Mouse (Mus musculus): ENCODE measurements at regions not wholly inside any gene's neighbourhood (a gene's known extent, or its start where the extent isn't known, plus 50 kb on each side); places are given as distances from the start of the nearest gene placed in this dataset.

DNA sequence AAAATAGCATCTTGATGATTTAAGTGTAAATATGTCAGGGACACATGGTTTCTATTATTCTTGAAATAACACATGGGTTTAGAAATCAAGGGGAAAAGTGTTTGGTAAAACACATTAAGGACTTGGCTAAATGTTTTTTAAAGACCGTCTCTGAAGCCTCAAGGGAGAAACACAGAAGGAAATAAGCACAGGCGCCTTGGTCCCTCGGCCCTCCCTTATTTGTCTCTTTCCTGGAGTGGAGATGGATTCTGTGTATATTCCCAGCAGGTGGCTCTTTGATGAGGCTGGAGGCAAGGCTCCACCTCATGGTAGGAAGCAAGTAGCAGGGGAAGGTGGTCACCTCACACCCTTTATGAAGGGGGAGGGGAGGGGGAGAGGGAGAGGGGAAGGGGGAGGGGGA is 122.6 kb downstream of the Gas1 start:
- no peak for ATAC-seq (ENCODE audit: insufficient read depth)
- Histone ChIP-seq H3K36me3 (replicated peaks) (no peaks in the 10 kb centered on the region), H3K4me1 (replicated peaks) (no peaks in the 10 kb centered on the region), H3K4me3 (replicated peaks) (no peak overlapping the region), H3K9ac (no peak overlapping the region), H3K4me2 (no peak overlapping the region), H3K27ac (replicated peaks) (no peak overlapping the region), H3K27me3 (no peaks in the 10 kb centered on the region), H3K9me3 (replicated peaks) (no peaks in the 10 kb centered on the region)
- WGBS (ENCODE audit: insufficient replicate concordance), result 61% methylated on average over 3 of the region's 3 CpGs

DNA sequence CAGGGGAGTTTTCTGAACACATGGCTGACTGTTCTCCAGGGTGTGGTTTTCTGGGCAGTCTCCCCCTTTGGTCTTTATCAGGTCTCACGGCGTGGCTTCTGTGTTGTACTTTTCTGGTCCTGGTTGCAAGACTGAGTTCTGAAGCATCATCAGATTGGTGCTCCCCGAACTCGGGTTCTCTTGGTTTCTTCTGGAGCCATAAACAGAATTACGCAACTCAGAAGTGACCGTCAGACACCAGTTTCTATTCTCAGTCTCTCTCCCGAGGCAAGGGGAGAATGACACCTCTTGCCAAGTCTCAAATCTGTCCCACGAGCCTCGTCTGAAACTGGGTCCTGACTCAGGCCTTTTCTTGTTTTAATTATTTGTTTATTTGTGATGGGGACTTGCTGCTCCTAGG is 123.1 kb downstream of the Gas1 start:
- no peak overlapping the region for H3K4me2 ChIP-seq
- 42% methylated on average over 9 of the region's 9 CpGs for WGBS (ENCODE audit: insufficient replicate concordance)
- no peaks in the 10 kb centered on the region for H3K27me3 ChIP-seq
- no peaks in the 10 kb centered on the region for H3K36me3 ChIP-seq (replicated peaks)
- H3K9me3 ChIP-seq (replicated peaks), result no peaks in the 10 kb centered on the region
- H3K9ac ChIP-seq, result no peak overlapping the region
- H3K4me1 ChIP-seq (replicated peaks), result no peaks in the 10 kb centered on the region
- H3K27ac ChIP-seq (replicated peaks), result no peak overlapping the region
- ATAC-seq (ENCODE audit: insufficient read depth), result no peak
- no peak overlapping the region for H3K4me3 ChIP-seq (replicated peaks)

DNA sequence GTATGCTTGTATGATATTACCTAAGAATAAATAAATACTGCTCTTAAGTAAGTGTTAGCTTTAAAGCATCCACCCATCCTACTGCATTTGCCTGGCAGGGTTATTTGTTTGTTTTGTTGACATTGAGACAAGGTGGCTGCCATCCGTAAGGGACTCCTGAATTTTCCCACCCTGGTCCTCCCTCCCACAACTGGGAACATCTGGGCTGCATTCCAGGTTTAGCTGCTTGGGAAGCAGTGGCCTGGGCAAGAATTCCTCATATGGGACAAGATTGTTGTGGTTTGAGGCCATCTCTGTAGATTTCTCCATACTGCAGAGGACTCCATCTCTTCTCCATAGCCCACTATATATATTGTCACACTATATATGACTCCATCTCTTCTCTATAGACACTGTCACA is 125.3 kb downstream of the Gas1 start:
- Histone ChIP-seq H3K4me3 (replicated peaks) (no peak overlapping the region), H3K36me3 (replicated peaks) (no peaks in the 10 kb centered on the region), H3K27ac (replicated peaks) (no peak overlapping the region), H3K9ac (no peak overlapping the region), H3K4me1 (replicated peaks) (no peaks in the 10 kb centered on the region), H3K4me2 (no peak overlapping the region), H3K9me3 (replicated peaks) (no peaks in the 10 kb centered on the region), H3K27me3 (no peaks in the 10 kb centered on the region)
- 48% methylated on average over 1 of the region's 1 CpGs for WGBS (ENCODE audit: insufficient replicate concordance)
- ATAC-seq (ENCODE audit: insufficient read depth), result no peak

DNA sequence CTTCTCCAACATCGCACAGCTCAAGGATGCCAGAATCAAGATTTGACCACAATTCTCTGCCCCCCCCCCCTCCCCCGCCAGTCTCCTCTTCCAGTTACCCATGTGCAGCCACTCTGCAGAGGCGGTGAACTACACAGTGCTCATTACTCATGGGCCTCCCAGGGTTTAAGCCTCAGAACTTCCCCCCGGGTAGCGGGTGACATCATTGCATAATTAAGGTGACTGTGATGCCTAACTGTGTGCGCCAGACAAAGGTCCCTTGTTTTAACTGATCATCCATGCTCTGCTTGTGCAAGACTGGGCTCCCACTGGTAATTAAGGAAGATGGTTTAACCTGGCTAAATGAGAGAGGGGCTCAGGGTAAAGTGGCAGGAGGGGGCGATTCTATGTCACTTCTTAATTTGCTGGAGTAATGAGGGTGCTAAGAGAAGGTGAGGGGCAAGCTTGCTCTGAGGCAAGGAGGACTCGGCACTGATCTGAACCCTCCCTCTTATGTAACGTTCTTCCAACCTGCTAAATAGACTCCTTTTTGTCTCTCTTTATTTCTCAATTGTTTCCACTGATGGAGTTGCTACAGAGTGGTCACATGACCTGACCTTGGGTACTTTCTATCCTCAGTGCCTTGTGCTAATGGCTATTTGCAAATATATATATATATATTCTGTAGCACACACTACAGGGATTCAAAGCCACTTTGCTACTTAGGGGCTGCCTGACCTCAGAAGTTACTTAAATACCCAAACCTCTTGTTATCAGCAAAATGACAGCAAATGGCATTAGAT is 126.2 kb downstream of the Gas1 start:
- no peak overlapping the region for H3K4me2 ChIP-seq
- no peaks in the 10 kb centered on the region for H3K36me3 ChIP-seq (replicated peaks)
- no peak for ATAC-seq (ENCODE audit: insufficient read depth)
- H3K27ac ChIP-seq (replicated peaks), result no peak overlapping the region
- no peaks in the 10 kb centered on the region for H3K9me3 ChIP-seq (replicated peaks)
- no peak overlapping the region for H3K9ac ChIP-seq
- H3K27me3 ChIP-seq, result no peaks in the 10 kb centered on the region
- H3K4me1 ChIP-seq (replicated peaks), result no peaks in the 10 kb centered on the region
- WGBS (ENCODE audit: insufficient replicate concordance), result 56% methylated on average over 9 of the region's 9 CpGs
- H3K4me3 ChIP-seq (replicated peaks), result no peak overlapping the region

DNA sequence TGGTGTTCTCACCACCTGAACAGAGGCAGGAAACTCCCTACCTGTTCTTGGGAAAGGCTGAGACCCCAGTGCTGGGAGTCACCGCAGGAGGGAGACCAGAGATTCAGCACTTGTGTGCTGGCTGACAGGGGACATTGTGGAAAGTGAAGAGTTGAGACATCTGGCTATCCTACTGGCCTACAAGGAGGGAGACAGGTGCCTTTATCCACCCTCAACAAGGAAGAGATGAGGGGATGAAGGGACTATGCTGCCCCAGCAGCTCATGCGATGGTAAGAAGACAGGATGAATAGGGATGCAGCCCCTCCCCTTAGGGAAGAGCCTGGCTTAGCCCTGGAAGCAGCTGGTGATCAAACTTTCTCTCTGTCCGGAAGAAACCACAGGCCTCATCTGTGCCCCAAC is 127.5 kb downstream of the Gas1 start:
- H3K27ac ChIP-seq (replicated peaks), result no peak overlapping the region
- no peak overlapping the region for H3K4me3 ChIP-seq (replicated peaks)
- H3K27me3 ChIP-seq, result no peaks in the 10 kb centered on the region
- H3K4me1 ChIP-seq (replicated peaks), result no peaks in the 10 kb centered on the region
- no peak overlapping the region for H3K4me2 ChIP-seq
- no peak for ATAC-seq (ENCODE audit: insufficient read depth)
- H3K9ac ChIP-seq, result no peak overlapping the region
- 59% methylated on average over 3 of the region's 3 CpGs for WGBS (ENCODE audit: insufficient replicate concordance)
- no peaks in the 10 kb centered on the region for H3K36me3 ChIP-seq (replicated peaks)
- H3K9me3 ChIP-seq (replicated peaks), result no peaks in the 10 kb centered on the region

DNA sequence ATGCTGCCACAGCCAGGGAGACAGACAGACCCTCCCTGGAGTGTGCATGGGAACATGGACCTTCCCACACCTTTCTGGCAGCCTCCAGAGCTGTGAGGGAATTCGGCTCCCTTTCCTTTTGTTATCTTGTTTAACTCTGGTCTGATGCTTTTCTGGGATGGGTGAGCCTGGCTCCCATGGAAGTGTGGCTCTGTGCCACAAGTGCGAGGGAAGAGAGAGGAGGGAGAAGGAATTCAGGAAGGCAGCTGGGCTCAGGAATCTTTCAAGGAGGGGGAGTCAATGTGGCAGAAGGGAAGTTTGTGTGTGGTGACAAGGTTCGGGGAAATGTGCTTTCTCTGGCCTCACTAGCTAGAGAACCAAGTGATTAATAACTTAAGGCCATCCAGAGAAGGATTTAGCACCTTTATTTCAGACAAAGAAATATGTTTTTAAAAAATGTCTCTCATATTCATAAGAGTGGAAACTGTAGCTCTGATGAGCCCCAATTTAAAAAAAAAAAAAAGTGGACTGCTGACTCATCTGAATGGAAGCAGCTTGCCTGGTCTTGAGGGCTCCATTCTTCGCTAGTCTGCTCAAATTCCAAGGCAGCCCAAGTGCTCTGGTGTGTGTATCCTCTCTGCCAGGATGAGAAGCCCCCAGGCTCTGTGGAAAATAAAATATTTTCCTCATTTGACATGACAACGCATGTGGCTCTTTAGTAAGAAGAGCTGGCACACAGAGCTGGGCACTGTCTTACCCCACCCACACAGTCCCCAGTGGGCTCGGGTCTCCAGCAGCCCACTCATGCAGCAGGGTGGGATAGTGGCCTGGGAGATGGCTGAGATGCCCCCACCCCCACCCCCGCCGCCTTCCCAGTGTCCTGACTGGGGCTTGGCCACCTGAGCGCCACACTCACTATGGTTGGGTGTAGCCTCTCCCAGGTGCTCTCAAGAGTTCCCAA is 129.1 kb downstream of the Gas1 start:
- H3K9ac ChIP-seq, result no peak overlapping the region
- H3K4me1 ChIP-seq (replicated peaks), result no peaks in the 10 kb centered on the region
- H3K4me2 ChIP-seq, result no peak overlapping the region
- no peak overlapping the region for H3K4me3 ChIP-seq (replicated peaks)
- no peaks in the 10 kb centered on the region for H3K9me3 ChIP-seq (replicated peaks)
- no peak for ATAC-seq (ENCODE audit: insufficient read depth)
- no peaks in the 10 kb centered on the region for H3K27me3 ChIP-seq
- H3K36me3 ChIP-seq (replicated peaks), result no peaks in the 10 kb centered on the region
- 50% methylated on average over 9 of the region's 9 CpGs for WGBS (ENCODE audit: insufficient replicate concordance)
- H3K27ac ChIP-seq (replicated peaks), result no peak overlapping the region

DNA sequence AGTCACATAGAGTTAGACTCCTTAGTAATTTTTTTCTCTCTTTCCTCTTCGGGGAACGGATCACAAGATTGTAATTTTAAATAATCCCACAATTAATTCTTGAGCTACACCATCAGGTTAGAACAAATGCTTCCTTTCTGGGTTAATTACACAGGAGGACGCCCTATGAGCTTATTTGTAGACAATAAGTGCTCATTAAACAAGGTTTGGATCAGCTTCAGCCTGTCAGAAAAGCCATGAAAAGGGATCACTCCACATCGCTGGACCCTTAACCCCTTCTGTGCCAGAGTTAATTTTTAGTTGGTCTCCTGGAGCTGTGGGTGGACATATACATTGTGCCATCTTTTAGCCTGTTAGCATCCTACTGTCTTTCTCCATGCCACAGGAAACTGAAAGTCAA is 131.4 kb downstream of the Gas1 start:
- H3K4me1 ChIP-seq (replicated peaks), result no peaks in the 10 kb centered on the region
- no peak for ATAC-seq (ENCODE audit: insufficient read depth)
- no peak overlapping the region for H3K4me2 ChIP-seq
- no peaks in the 10 kb centered on the region for H3K27me3 ChIP-seq
- no peak overlapping the region for H3K9ac ChIP-seq
- H3K9me3 ChIP-seq (replicated peaks), result no peaks in the 10 kb centered on the region
- WGBS (ENCODE audit: insufficient replicate concordance), result 54% methylated on average over 4 of the region's 4 CpGs
- no peaks in the 10 kb centered on the region for H3K36me3 ChIP-seq (replicated peaks)
- no peak overlapping the region for H3K4me3 ChIP-seq (replicated peaks)
- H3K27ac ChIP-seq (replicated peaks), result no peak overlapping the region

DNA sequence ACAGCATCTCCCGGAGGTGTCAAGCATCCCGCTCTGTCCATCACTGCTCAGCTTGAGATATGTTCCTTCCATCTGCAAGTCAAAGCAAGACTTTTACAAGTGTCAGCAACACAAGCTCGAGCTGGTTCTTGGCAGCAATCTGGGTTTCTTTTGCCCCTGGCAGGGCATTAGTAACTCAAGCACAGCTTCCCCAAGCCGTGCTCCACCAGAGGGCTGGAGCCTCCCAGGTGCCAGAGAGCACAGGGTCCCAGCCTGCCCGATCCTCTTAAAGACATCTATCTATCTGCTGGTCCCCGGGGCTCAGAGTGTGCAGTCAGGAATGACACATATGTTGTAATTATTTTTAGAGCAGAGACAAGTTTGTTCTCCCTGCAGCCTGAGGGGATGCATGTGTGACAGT is 132.3 kb downstream of the Gas1 start:
- Histone ChIP-seq H3K27ac (replicated peaks) (no peak overlapping the region), H3K9me3 (replicated peaks) (no peaks in the 10 kb centered on the region), H3K9ac (no peak overlapping the region), H3K27me3 (no peaks in the 10 kb centered on the region), H3K4me3 (replicated peaks) (no peak overlapping the region), H3K36me3 (replicated peaks) (no peaks in the 10 kb centered on the region), H3K4me1 (replicated peaks) (no peaks in the 10 kb centered on the region), H3K4me2 (no peak overlapping the region)
- 49% methylated on average over 6 of the region's 6 CpGs for WGBS (ENCODE audit: insufficient replicate concordance)
- ATAC-seq (ENCODE audit: insufficient read depth), result no peak

DNA sequence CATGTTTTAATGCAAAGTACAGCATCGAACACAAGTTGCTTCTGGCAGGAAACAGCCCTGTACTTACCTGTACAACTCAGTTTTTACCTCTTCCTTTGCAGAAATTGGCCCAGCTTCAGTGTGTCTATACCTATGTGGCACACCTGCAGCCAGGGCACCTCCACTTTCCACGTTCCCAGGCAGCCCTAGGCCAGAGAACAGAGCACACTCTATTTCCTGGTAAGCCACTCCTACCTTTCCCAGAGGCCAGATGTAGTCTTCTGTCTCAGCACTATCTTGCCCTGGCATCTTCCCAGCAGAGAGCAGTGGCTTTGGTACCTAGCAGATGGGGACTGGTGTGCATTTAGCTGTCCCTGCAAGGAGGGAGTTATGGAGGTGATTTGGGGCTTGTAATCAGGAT is 134.7 kb downstream of the Gas1 start:
- H3K4me1 ChIP-seq (replicated peaks), result no peaks in the 10 kb centered on the region
- H3K4me2 ChIP-seq, result no peak overlapping the region
- H3K36me3 ChIP-seq (replicated peaks), result no peaks in the 10 kb centered on the region
- H3K9me3 ChIP-seq (replicated peaks), result no peaks in the 10 kb centered on the region
- H3K4me3 ChIP-seq (replicated peaks), result no peak overlapping the region
- WGBS (ENCODE audit: insufficient replicate concordance), result 59% methylated on average over 2 of the region's 2 CpGs
- no peak for ATAC-seq (ENCODE audit: insufficient read depth)
- H3K9ac ChIP-seq, result no peak overlapping the region
- H3K27me3 ChIP-seq, result no peaks in the 10 kb centered on the region
- no peak overlapping the region for H3K27ac ChIP-seq (replicated peaks)

DNA sequence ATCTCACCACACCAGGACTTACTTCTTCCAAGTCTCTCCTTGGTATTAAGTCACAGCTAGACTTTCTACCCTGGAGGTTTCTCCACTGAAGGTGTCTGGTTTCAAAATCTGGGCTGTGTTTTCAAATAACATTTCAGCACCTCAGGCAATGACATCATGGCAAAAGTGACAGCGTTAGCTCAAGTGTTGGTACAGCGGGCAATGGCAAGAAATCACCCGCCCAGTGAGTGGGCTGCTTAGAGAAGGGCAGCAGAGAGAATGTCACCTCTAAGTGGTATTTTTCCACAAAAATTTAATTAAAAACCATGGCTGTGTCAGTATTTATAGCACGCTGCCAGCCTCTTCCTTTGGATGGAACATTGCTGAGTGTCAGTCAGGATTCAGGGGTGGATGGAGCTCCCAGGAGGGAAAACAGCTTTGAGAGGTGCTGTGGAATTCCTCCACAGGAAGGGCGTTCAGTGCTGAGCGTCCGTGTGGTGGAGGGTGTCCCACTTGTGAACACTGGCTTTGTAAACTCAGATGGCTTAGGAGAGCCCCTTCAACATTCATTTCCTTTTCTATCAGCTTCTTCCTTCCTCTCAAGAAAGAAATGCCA is 141.5 kb downstream of the Gas1 start:
- H3K9me3 ChIP-seq (replicated peaks), result no peaks in the 10 kb centered on the region
- no peaks in the 10 kb centered on the region for H3K4me1 ChIP-seq (replicated peaks)
- ATAC-seq (ENCODE audit: insufficient read depth), result no peak
- H3K4me3 ChIP-seq (replicated peaks), result no peak overlapping the region
- no peak overlapping the region for H3K9ac ChIP-seq
- no peak overlapping the region for H3K4me2 ChIP-seq
- 68% methylated on average over 7 of the region's 7 CpGs for WGBS (ENCODE audit: insufficient replicate concordance)
- no peaks in the 10 kb centered on the region for H3K36me3 ChIP-seq (replicated peaks)
- H3K27me3 ChIP-seq, result no peaks in the 10 kb centered on the region
- no peak overlapping the region for H3K27ac ChIP-seq (replicated peaks)

DNA sequence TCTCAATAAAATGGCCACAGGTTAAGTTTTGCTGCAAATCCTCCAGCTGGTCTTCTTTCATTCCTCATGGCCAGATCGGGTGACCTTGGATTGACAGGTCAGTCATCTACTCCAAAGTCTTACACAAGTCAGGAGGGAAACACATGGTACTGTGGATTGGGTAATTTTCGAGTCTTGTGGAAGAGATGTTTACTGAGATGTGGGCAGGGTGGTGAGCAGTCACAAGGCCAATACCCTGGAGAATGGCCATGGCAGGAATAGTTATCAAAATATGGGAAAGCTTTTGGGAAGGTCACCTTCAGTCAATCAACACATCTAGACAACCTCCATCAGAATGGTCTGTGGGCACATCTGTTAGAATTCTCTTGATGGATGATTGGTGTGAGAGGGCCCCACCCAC is 144.0 kb downstream of the Gas1 start:
- Histone ChIP-seq H3K27ac (replicated peaks) (no peak overlapping the region), H3K27me3 (no peaks in the 10 kb centered on the region), H3K4me3 (replicated peaks) (no peak overlapping the region), H3K4me2 (no peak overlapping the region), H3K9ac (no peak overlapping the region), H3K36me3 (replicated peaks) (no peaks in the 10 kb centered on the region), H3K9me3 (replicated peaks) (no peaks in the 10 kb centered on the region), H3K4me1 (replicated peaks) (no peaks in the 10 kb centered on the region)
- 52% methylated on average over 2 of the region's 2 CpGs for WGBS (ENCODE audit: insufficient replicate concordance)
- no peak for ATAC-seq (ENCODE audit: insufficient read depth)
